Mouse (Mus musculus) monocyte, adult 5-6 weeks (primary cell): ENCODE data around the gene Gm21828. TPM values are rescaled to one million over a fixed set of nuclear protein-coding genes. Genes with fewer than 3 reads are reported as not detected.
"Not testable (repeated sequence)": the region's sequence is repeated elsewhere in the genome, so short reads cannot be mapped to it uniquely, and the experiment has no call there.

Experiments
- ATAC-seq: fragments of 153-309, 156-312 bp; replicated peaks from 2 replicates; pipeline ENCODE4 v1.8.0; 2017; ENCODE audit warnings: mild to moderate bottlenecking; ENCODE audit not compliant: low TSS enrichment, insufficient number of reproducible peaks, severe bottlenecking, poor library complexity, low FRiP score
- total RNA-seq: library from RNA; stranded (forward); fragments of 200-1000, 200-491, 200-594 nt; gene quantifications from 3 replicates; pipeline ENCODE4 v1.2.3, GENCODE M21; 2017

Gm21828 gene
- not detected in 3 replicates for total RNA-seq

GRCm38 (mm10) chrY:13223828-13224227, at the start of gene Gm21828:
TSS of gene Gm21828 (minus strand) at chrY:13223928.
- not testable (repeated sequence) for ATAC-seq

- ATAC-seq = not testable (repeated sequence)
Observed at GRCm38 (mm10) chrY:13252091-13252490, 28.4 kb upstream of the Gm21828 start, which contains the start of the genes Gm21440 and Gm21454. TSS of gene Gm21440 (plus strand) at chrY:13252391. TSS of gene Gm21454 (plus strand) at chrY:13252442.

Other genes starting within 250 kb of the Gm21828 start
- not detected in 3 replicates for gene Gm20807, start 181.0 kb downstream of the Gm21828 start, total RNA-seq
- gene Gm21891, start 90.4 kb downstream of the Gm21828 start, total RNA-seq = not detected in 3 replicates
- gene Gm21425, start 62.0 kb downstream of the Gm21828 start, total RNA-seq = not detected in 3 replicates
- gene Gm21440, start 28.5 kb upstream of the Gm21828 start, total RNA-seq = not detected in 3 replicates
- gene Gm21454, start 28.5 kb upstream of the Gm21828 start, total RNA-seq = not detected in 3 replicates
- not detected in 3 replicates for gene Gm21725, start 125.1 kb upstream of the Gm21828 start, total RNA-seq
- not detected in 3 replicates for gene Gm21866, start 241.7 kb upstream of the Gm21828 start, total RNA-seq